Comparison of ENCODE assay signal across 19 mouse cellular contexts in the genomic region with DNA sequence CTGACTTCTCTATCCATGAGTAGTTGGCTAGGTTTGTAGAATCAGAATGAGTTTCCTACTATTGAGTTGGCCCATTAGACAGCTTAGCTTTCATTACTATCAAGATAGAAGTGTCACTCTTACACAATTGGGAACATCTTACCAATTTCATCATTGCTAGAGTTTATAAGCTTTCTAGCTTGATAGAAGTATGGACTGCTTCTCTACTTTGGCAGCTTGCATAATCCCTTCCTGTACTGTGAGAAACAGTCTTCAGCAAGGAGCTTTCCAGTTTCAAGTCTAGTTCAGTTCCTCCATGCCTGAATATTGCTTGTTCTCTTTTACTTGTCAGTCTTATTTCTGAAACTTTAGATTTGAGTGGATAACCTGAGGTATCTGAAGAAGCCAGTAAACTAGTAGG.
"Had no signal": no experiment of that assay in that cellular context is flagged by ENCODE, and none has a peak within 500 bp of the region (broad histone marks: within the 10 kb centered on the region; RNA-seq: fewer than 3 reads in every experiment).

No protein-coding gene starts in this region.

- H3K4me1 ChIP-seq: liver, embryonic 15.5 days; lung, embryonic 15.5 days; megakaryocyte, embryonic 14.5 days; midbrain, embryonic 13.5 days; midbrain, embryonic 15.5 days; neural tube, embryonic 12.5 days; stomach, embryonic 15.5 days had no signal

- ATAC-seq: liver, postnatal 0 days; lung, postnatal 0 days; midbrain, embryonic 13.5 days; midbrain, embryonic 15.5 days had no signal

- H3K4me3 ChIP-seq: liver, embryonic 15.5 days; lung, embryonic 15.5 days; megakaryocyte, embryonic 14.5 days; midbrain, embryonic 13.5 days; midbrain, embryonic 15.5 days; neural tube, embryonic 12.5 days; stomach, embryonic 15.5 days had no signal

- H3K27me3 ChIP-seq: liver, embryonic 15.5 days; lung, embryonic 15.5 days; megakaryocyte, embryonic 14.5 days; midbrain, embryonic 13.5 days; midbrain, embryonic 15.5 days; neural tube, embryonic 12.5 days; stomach, embryonic 15.5 days had no signal

- H3K4me2 ChIP-seq: liver, embryonic 15.5 days; lung, embryonic 15.5 days; midbrain, embryonic 11.5 days; midbrain, embryonic 13.5 days; midbrain, embryonic 15.5 days; neural tube, embryonic 12.5 days; stomach, embryonic 15.5 days had no signal

- DNase-seq: liver, postnatal 0 days; lung, adult 2 months; lung, postnatal 14 days; lung, postnatal 36 days; right cerebral cortex, postnatal 14 days; thymus, adult 2 months; thymus, postnatal 25 days; thymus, postnatal 4 days had no signal

- H3K9me3 ChIP-seq: liver, embryonic 15.5 days; lung, embryonic 15.5 days; megakaryocyte, embryonic 14.5 days; midbrain, embryonic 13.5 days; midbrain, embryonic 15.5 days; neural tube, embryonic 12.5 days; stomach, embryonic 15.5 days had no signal

- H3K27ac ChIP-seq: liver, embryonic 15.5 days; lung, embryonic 15.5 days; macrophage; midbrain, embryonic 13.5 days; midbrain, embryonic 15.5 days; neural tube, embryonic 12.5 days; stomach, embryonic 15.5 days; stomach, postnatal 0 days had no signal

- H3K9ac ChIP-seq: liver, embryonic 15.5 days; liver, postnatal 0 days; lung, embryonic 15.5 days; midbrain, embryonic 13.5 days; midbrain, embryonic 15.5 days; neural tube, embryonic 12.5 days; stomach, embryonic 15.5 days had no signal

- H3K36me3 ChIP-seq: liver, embryonic 15.5 days; stomach, embryonic 15.5 days had no signal
